Mouse (Mus musculus): ENCODE data around the gene Vmn2r84. TPM values are rescaled to one million over a fixed set of nuclear protein-coding genes. Genes with fewer than 3 reads are reported as not detected.
"Not testable (repeated sequence)": the region's sequence is repeated elsewhere in the genome, so short reads cannot be mapped to it uniquely, and the experiment has no call there.

Vmn2r84 gene
- polyA plus RNA-seq (2015; fragmentation: Nextera tagmentation; extraction: Ambion mirVana): not detected in 2 replicates

- no peak within 1 kb of the TSS for H3K27ac ChIP-seq
- H3K27me3 ChIP-seq (ENCODE audit: insufficient read depth, low read length): no peaks in the 10 kb centered on the region
- DNase-seq (ENCODE audit: low spot score) (no peak), ATAC-seq (replicated peaks; ENCODE audit: low FRiP score, low read depth) (no peak)
- no peaks in the 10 kb centered on the region for H3K4me1 ChIP-seq (replicated peaks; ENCODE audit: insufficient read depth, low read length)
- H3K4me2 ChIP-seq (ENCODE audit: low read length): no peak within 1 kb of the TSS
- TF ChIP-seq CTCF (IDR thresholded peaks at IDR 0.05; ENCODE audit: low read depth): no peak
- no peaks in the 10 kb centered on the region for H3K9me3 ChIP-seq (replicated peaks; ENCODE audit: low read length)
- H3K4me3 ChIP-seq (replicated peaks; ENCODE audit: low read depth, low read length): no peak within 1 kb of the TSS
- H3K9ac ChIP-seq (ENCODE audit: low read depth, low read length): no peak within 1 kb of the TSS
- H3K36me3 ChIP-seq (ENCODE audit: insufficient read depth, low read length): no peaks in the 10 kb centered on the region
These were observed at the start of gene Vmn2r84 for GRCm38 (mm10) chr10:130394232-130394631. Gene Vmn2r84 (minus strand): TSS chr10:130394332.

- not testable (repeated sequence) for H3K9ac ChIP-seq (ENCODE audit: low read depth, low read length); H3K4me1 ChIP-seq (replicated peaks; ENCODE audit: insufficient read depth, low read length); ATAC-seq (replicated peaks; ENCODE audit: low FRiP score, low read depth); H3K4me3 ChIP-seq (replicated peaks; ENCODE audit: low read depth, low read length); H3K27ac ChIP-seq; H3K9me3 ChIP-seq (replicated peaks; ENCODE audit: low read length); H3K27me3 ChIP-seq (ENCODE audit: insufficient read depth, low read length); H3K36me3 ChIP-seq (ENCODE audit: insufficient read depth, low read length); H3K4me2 ChIP-seq (ENCODE audit: low read length); DNase-seq (ENCODE audit: low spot score)
- whole genome bisulfite sequencing: 85% methylated on average over 11 of the region's 11 CpGs
These were observed 40.2 kb upstream of the Vmn2r84 start for GRCm38 (mm10) chr10:130434185-130434898.

- not testable (repeated sequence) for ATAC-seq (replicated peaks; ENCODE audit: low FRiP score, low read depth); H3K9me3 ChIP-seq (replicated peaks; ENCODE audit: low read length); H3K4me1 ChIP-seq (replicated peaks; ENCODE audit: insufficient read depth, low read length); H3K4me3 ChIP-seq (replicated peaks; ENCODE audit: low read depth, low read length); DNase-seq (ENCODE audit: low spot score); H3K27me3 ChIP-seq (ENCODE audit: insufficient read depth, low read length); H3K27ac ChIP-seq; H3K36me3 ChIP-seq (ENCODE audit: insufficient read depth, low read length); H3K9ac ChIP-seq (ENCODE audit: low read depth, low read length); H3K4me2 ChIP-seq (ENCODE audit: low read length)
These were observed 35.5 kb upstream of the Vmn2r84 start, which contains the start of gene Vmn2r85 for GRCm38 (mm10) chr10:130429603-130430002. Gene Vmn2r85 (minus strand): TSS chr10:130429703.

- H3K36me3 ChIP-seq (ENCODE audit: insufficient read depth, low read length); H3K9me3 ChIP-seq (replicated peaks; ENCODE audit: low read length); H3K27me3 ChIP-seq (ENCODE audit: insufficient read depth, low read length); H3K9ac ChIP-seq (ENCODE audit: low read depth, low read length); H3K4me1 ChIP-seq (replicated peaks; ENCODE audit: insufficient read depth, low read length); H3K4me3 ChIP-seq (replicated peaks; ENCODE audit: low read depth, low read length); H3K27ac ChIP-seq; ATAC-seq (replicated peaks; ENCODE audit: low FRiP score, low read depth); H3K4me2 ChIP-seq (ENCODE audit: low read length); DNase-seq (ENCODE audit: low spot score): not testable (repeated sequence)
- 68% methylated on average over 2 of the region's 2 CpGs for WGBS
These were observed 28.2 kb upstream of the Vmn2r84 start for GRCm38 (mm10) chr10:130422368-130422767.

- 77% methylated on average over 3 of the region's 3 CpGs for WGBS
- H3K4me3 ChIP-seq (replicated peaks; ENCODE audit: low read depth, low read length): no peak overlapping the region
- no peaks in the 10 kb centered on the region for H3K27me3 ChIP-seq (ENCODE audit: insufficient read depth, low read length)
- H3K9me3 ChIP-seq (replicated peaks; ENCODE audit: low read length): no peaks in the 10 kb centered on the region
- ATAC-seq (replicated peaks; ENCODE audit: low FRiP score, low read depth): no peak
- no peak overlapping the region for H3K4me2 ChIP-seq (ENCODE audit: low read length)
- H3K4me1 ChIP-seq (replicated peaks; ENCODE audit: insufficient read depth, low read length): no peaks in the 10 kb centered on the region
- no peak for TF ChIP-seq CTCF (IDR thresholded peaks at IDR 0.05; ENCODE audit: low read depth)
- H3K36me3 ChIP-seq (ENCODE audit: insufficient read depth, low read length): no peaks in the 10 kb centered on the region
- H3K9ac ChIP-seq (ENCODE audit: low read depth, low read length): no peak overlapping the region
- DNase-seq (ENCODE audit: low spot score): no peak
- H3K27ac ChIP-seq: no peak overlapping the region
These were observed 26.3 kb upstream of the Vmn2r84 start for GRCm38 (mm10) chr10:130420401-130420800.

- WGBS: 61% methylated on average over 2 of the region's 2 CpGs
- H3K9me3 ChIP-seq (replicated peaks; ENCODE audit: low read length); H3K4me3 ChIP-seq (replicated peaks; ENCODE audit: low read depth, low read length); H3K9ac ChIP-seq (ENCODE audit: low read depth, low read length); H3K27me3 ChIP-seq (ENCODE audit: insufficient read depth, low read length); H3K4me1 ChIP-seq (replicated peaks; ENCODE audit: insufficient read depth, low read length); H3K27ac ChIP-seq; H3K4me2 ChIP-seq (ENCODE audit: low read length); ATAC-seq (replicated peaks; ENCODE audit: low FRiP score, low read depth); H3K36me3 ChIP-seq (ENCODE audit: insufficient read depth, low read length); DNase-seq (ENCODE audit: low spot score): not testable (repeated sequence)
These were observed 25.8 kb upstream of the Vmn2r84 start for GRCm38 (mm10) chr10:130419954-130420353.

GRCm38 (mm10) chr10:130416352-130416751, 22.2 kb upstream of the Vmn2r84 start:
- DNase-seq (ENCODE audit: low spot score); H3K4me2 ChIP-seq (ENCODE audit: low read length); H3K27ac ChIP-seq; H3K27me3 ChIP-seq (ENCODE audit: insufficient read depth, low read length); H3K36me3 ChIP-seq (ENCODE audit: insufficient read depth, low read length); H3K4me1 ChIP-seq (replicated peaks; ENCODE audit: insufficient read depth, low read length); H3K9me3 ChIP-seq (replicated peaks; ENCODE audit: low read length); H3K4me3 ChIP-seq (replicated peaks; ENCODE audit: low read depth, low read length); ATAC-seq (replicated peaks; ENCODE audit: low FRiP score, low read depth); H3K9ac ChIP-seq (ENCODE audit: low read depth, low read length): not testable (repeated sequence)

- H3K9ac ChIP-seq (ENCODE audit: low read depth, low read length); H3K27ac ChIP-seq; H3K4me3 ChIP-seq (replicated peaks; ENCODE audit: low read depth, low read length); H3K4me1 ChIP-seq (replicated peaks; ENCODE audit: insufficient read depth, low read length); H3K36me3 ChIP-seq (ENCODE audit: insufficient read depth, low read length); H3K4me2 ChIP-seq (ENCODE audit: low read length); H3K27me3 ChIP-seq (ENCODE audit: insufficient read depth, low read length); DNase-seq (ENCODE audit: low spot score); H3K9me3 ChIP-seq (replicated peaks; ENCODE audit: low read length): not testable (repeated sequence)
- ATAC-seq (replicated peaks; ENCODE audit: low FRiP score, low read depth): peak; percentile 71
- WGBS: 68% methylated on average over 20 of the region's 35 CpGs
These were observed 18.1 kb upstream of the Vmn2r84 start for GRCm38 (mm10) chr10:130412167-130412698.
